Mouse (Mus musculus): ENCODE measurements around the gene Ksr1.

- TF ChIP-seq CTCF (IDR thresholded peaks at IDR 0.05; ENCODE audit: control insufficient read depth, insufficient read depth, low read length) (no peak), POLR2A (IDR thresholded peaks at IDR 0.05; ENCODE audit: borderline replicate concordance, control insufficient read depth, low read depth, low read length) (no peak)
Measured at GRCm38 (mm10) chr11:79148783-79149182, 2.6 kb upstream of the Ksr1 start.

All from bone marrow, adult 2 months (tissue).